Mouse (Mus musculus): Measurements from ENCODE around the gene Ildr2. TPM values are rescaled to one million over a fixed set of nuclear protein-coding genes. Genes with fewer than 3 reads are reported as not detected.

Ildr2 gene
- polyA plus RNA-seq (2015; fragmentation: Nextera tagmentation; extraction: Ambion mirVana) = 0.22 and 0.25 TPM in 2 replicates

GRCm38 (mm10) chr1:166253898-166254894 lies at the start of gene Ildr2:
Gene Ildr2 (plus strand): TSS chr1:166254139.
- peak within 1 kb of the TSS; percentile 57 for H3K4me3 ChIP-seq
- H3K4me1 ChIP-seq = peaks cover 11% of the 10 kb centered on the region; the same call in 1 of the 2 replicates
- H3K27ac ChIP-seq = no peak within 1 kb of the TSS
- no peaks in the 10 kb centered on the region for H3K36me3 ChIP-seq
- WGBS = under 1% methylated on average over 57 of the region's 72 CpGs
- H3K27me3 ChIP-seq = peaks cover 63% of the 10 kb centered on the region
- H3K4me2 ChIP-seq = peak within 1 kb of the TSS; percentile 98
- peak within 1 kb of the TSS; percentile 74 for H3K9ac ChIP-seq
- 0 out of 2 replicates have a peak, but pooled peaks have one; percentile 20 for ATAC-seq (ENCODE audit: insufficient number of reproducible peaks, insufficient read depth, low FRiP score, low TSS enrichment, low read depth)
- no peaks in the 10 kb centered on the region for H3K9me3 ChIP-seq

GRCm38 (mm10) chr1:166204171-166204570 lies 49.8 kb upstream of the Ildr2 start:
- Histone ChIP-seq H3K4me3 (no peak overlapping the region), H3K27me3 (no peaks in the 10 kb centered on the region), H3K4me1 (no peaks in the 10 kb centered on the region), H3K9me3 (no peaks in the 10 kb centered on the region), H3K4me2 (no peak overlapping the region), H3K9ac (no peak overlapping the region), H3K36me3 (no peaks in the 10 kb centered on the region), H3K27ac (no peak overlapping the region)
- 30% methylated on average over 5 of the region's 5 CpGs for WGBS
- no peak for ATAC-seq (ENCODE audit: insufficient number of reproducible peaks, insufficient read depth, low FRiP score, low TSS enrichment, low read depth)

GRCm38 (mm10) chr1:166205159-166205558 lies 48.8 kb upstream of the Ildr2 start:
- Histone ChIP-seq H3K4me3 (no peak overlapping the region), H3K36me3 (no peaks in the 10 kb centered on the region), H3K27me3 (no peaks in the 10 kb centered on the region), H3K9ac (no peak overlapping the region), H3K4me2 (no peak overlapping the region), H3K27ac (no peak overlapping the region), H3K9me3 (no peaks in the 10 kb centered on the region), H3K4me1 (no peaks in the 10 kb centered on the region)
- WGBS = 71% methylated on average over 3 of the region's 3 CpGs
- no peak for ATAC-seq (ENCODE audit: insufficient number of reproducible peaks, insufficient read depth, low FRiP score, low TSS enrichment, low read depth)

- no peaks in the 10 kb centered on the region for H3K4me1 ChIP-seq
- WGBS = 87% methylated on average over 6 of the region's 6 CpGs
- H3K4me3 ChIP-seq = no peak overlapping the region
- H3K36me3 ChIP-seq = no peaks in the 10 kb centered on the region
- no peak for ATAC-seq (ENCODE audit: insufficient number of reproducible peaks, insufficient read depth, low FRiP score, low TSS enrichment, low read depth)
- H3K4me2 ChIP-seq = no peak overlapping the region
- no peaks in the 10 kb centered on the region for H3K27me3 ChIP-seq
- H3K9ac ChIP-seq = no peak overlapping the region
- H3K9me3 ChIP-seq = no peaks in the 10 kb centered on the region
- H3K27ac ChIP-seq = no peak overlapping the region
Measured at GRCm38 (mm10) chr1:166209371-166209770, 44.6 kb upstream of the Ildr2 start.

- no peaks in the 10 kb centered on the region for H3K27me3 ChIP-seq
- no peak overlapping the region for H3K4me2 ChIP-seq
- H3K9me3 ChIP-seq = no peaks in the 10 kb centered on the region
- H3K36me3 ChIP-seq = no peaks in the 10 kb centered on the region
- H3K9ac ChIP-seq = no peak overlapping the region
- H3K4me3 ChIP-seq = no peak overlapping the region
- WGBS = 86% methylated on average over 4 of the region's 4 CpGs
- no peak overlapping the region for H3K27ac ChIP-seq
- no peaks in the 10 kb centered on the region for H3K4me1 ChIP-seq
- ATAC-seq (ENCODE audit: insufficient number of reproducible peaks, insufficient read depth, low FRiP score, low TSS enrichment, low read depth) = no peak
Measured at GRCm38 (mm10) chr1:166214181-166214580, 39.8 kb upstream of the Ildr2 start.

- H3K4me1 ChIP-seq = no peaks in the 10 kb centered on the region
- 87% methylated on average over 53 of the region's 53 CpGs for WGBS
- no peak within 1 kb of the TSS for H3K4me2 ChIP-seq
- peaks cover 9% of the 10 kb centered on the region for H3K9me3 ChIP-seq
- no peak within 1 kb of the TSS for H3K9ac ChIP-seq
- no peaks in the 10 kb centered on the region for H3K27me3 ChIP-seq
- no peaks in the 10 kb centered on the region for H3K36me3 ChIP-seq
- no peak within 1 kb of the TSS for H3K4me3 ChIP-seq
- no peak within 1 kb of the TSS for H3K27ac ChIP-seq
- ATAC-seq (ENCODE audit: insufficient number of reproducible peaks, insufficient read depth, low FRiP score, low TSS enrichment, low read depth) = no peak
Measured at GRCm38 (mm10) chr1:166238315-166238969, 15.5 kb upstream of the Ildr2 start, which contains the start of gene Mael. Gene Mael (minus strand): TSS chr1:166238747.

GRCm38 (mm10) chr1:166244285-166244684 lies 9.7 kb upstream of the Ildr2 start:
- Histone ChIP-seq H3K27ac (no peak overlapping the region), H3K4me3 (no peak overlapping the region), H3K27me3 (no peaks in the 10 kb centered on the region), H3K4me2 (no peak overlapping the region), H3K36me3 (no peaks in the 10 kb centered on the region), H3K9me3 (no peaks in the 10 kb centered on the region), H3K4me1 (no peaks in the 10 kb centered on the region), H3K9ac (no peak overlapping the region)
- no peak for ATAC-seq (ENCODE audit: insufficient number of reproducible peaks, insufficient read depth, low FRiP score, low TSS enrichment, low read depth)
- 69% methylated on average over 6 of the region's 6 CpGs for WGBS

- H3K27me3 ChIP-seq = peaks cover 63% of the 10 kb centered on the region
- WGBS = 53% methylated on average over 8 of the region's 8 CpGs
- H3K4me2 ChIP-seq = no peak overlapping the region
- no peak overlapping the region for H3K27ac ChIP-seq
- no peaks in the 10 kb centered on the region for H3K9me3 ChIP-seq
- H3K9ac ChIP-seq = no peak overlapping the region
- no peak overlapping the region for H3K4me3 ChIP-seq
- H3K4me1 ChIP-seq = peaks cover 11% of the 10 kb centered on the region; the same call in 1 of the 2 replicates
- no peaks in the 10 kb centered on the region for H3K36me3 ChIP-seq
- ATAC-seq (ENCODE audit: insufficient number of reproducible peaks, insufficient read depth, low FRiP score, low TSS enrichment, low read depth) = no peak
Measured at GRCm38 (mm10) chr1:166255091-166255490, 1.2 kb downstream of the Ildr2 start.

- Histone ChIP-seq H3K4me1 (peaks cover 11% of the 10 kb centered on the region; the same call in 1 of the 2 replicates), H3K4me3 (no peak overlapping the region), H3K9ac (no peak overlapping the region), H3K4me2 (no peak overlapping the region), H3K27me3 (peaks cover 63% of the 10 kb centered on the region), H3K27ac (no peak overlapping the region), H3K36me3 (no peaks in the 10 kb centered on the region), H3K9me3 (no peaks in the 10 kb centered on the region)
- 34% methylated on average over 2 of the region's 2 CpGs for WGBS
- ATAC-seq (ENCODE audit: insufficient number of reproducible peaks, insufficient read depth, low FRiP score, low TSS enrichment, low read depth) = no peak
Measured at GRCm38 (mm10) chr1:166255651-166256050, 1.7 kb downstream of the Ildr2 start.

GRCm38 (mm10) chr1:166256302-166256701 lies 2.4 kb downstream of the Ildr2 start:
- H3K27ac ChIP-seq = no peak overlapping the region
- no peak for ATAC-seq (ENCODE audit: insufficient number of reproducible peaks, insufficient read depth, low FRiP score, low TSS enrichment, low read depth)
- H3K27me3 ChIP-seq = peaks cover 63% of the 10 kb centered on the region

GRCm38 (mm10) chr1:166256898-166257297 lies 3.0 kb downstream of the Ildr2 start:
- Histone ChIP-seq H3K36me3 (no peaks in the 10 kb centered on the region), H3K27ac (no peak overlapping the region), H3K9ac (no peak overlapping the region), H3K4me2 (no peak overlapping the region), H3K27me3 (peaks cover 60% of the 10 kb centered on the region), H3K9me3 (no peaks in the 10 kb centered on the region), H3K4me1 (peaks cover 11% of the 10 kb centered on the region; the same call in 1 of the 2 replicates), H3K4me3 (no peak overlapping the region)
- no peak for ATAC-seq (ENCODE audit: insufficient number of reproducible peaks, insufficient read depth, low FRiP score, low TSS enrichment, low read depth)
- 54% methylated on average over 4 of the region's 4 CpGs for WGBS

More at GRCm38 (mm10) chr1:166256302-166256701, 2.4 kb downstream of the Ildr2 start:
- no peak overlapping the region for H3K4me3 ChIP-seq
- 9% methylated on average over 6 of the region's 6 CpGs for WGBS
- H3K9ac ChIP-seq = no peak overlapping the region
- 0 out of 2 replicates have a peak overlapping the region, but pooled peaks have one; percentile 2 for H3K4me2 ChIP-seq
- H3K36me3 ChIP-seq = no peaks in the 10 kb centered on the region
- peaks cover 11% of the 10 kb centered on the region; the same call in 1 of the 2 replicates for H3K4me1 ChIP-seq
- no peaks in the 10 kb centered on the region for H3K9me3 ChIP-seq
